Mouse (Mus musculus): ENCODE measurements around the gene Herpud2. TPM values are rescaled to one million over a fixed set of nuclear protein-coding genes. Genes with fewer than 3 reads are reported as not detected.

The Herpud2 gene
- total and polyA plus RNA-seq, 3 experiments, result 4.2 to 16.2 (median 8.3) TPM

- H3K4me1 ChIP-seq (ENCODE audit: control insufficient read depth in 1 of 2, insufficient read depth in 2 of 2), result peaks cover 6 to 25% of the 10 kb centered on the region in 2 experiments
- no peaks in the 10 kb centered on the region for H3K79me2 ChIP-seq (replicated peaks; ENCODE audit: control insufficient read depth, extremely low read depth, insufficient read depth, poor library complexity, severe bottlenecking)
- no peak overlapping the region for H3K9ac ChIP-seq (ENCODE audit: insufficient read depth, low read depth)
- H3K27me3 ChIP-seq (replicated peaks), result no peaks in the 10 kb centered on the region
- no peaks in the 10 kb centered on the region for H3K36me3 ChIP-seq (replicated peaks in 1 of 2; ENCODE audit: control insufficient read depth in 1 of 2, insufficient read depth in 1 of 2, low read length in 1 of 2)
- no peak for DNase-seq (ENCODE audit: extremely low read depth)
- no peak overlapping the region for H3K4me3 ChIP-seq (replicated peaks in 1 of 3; ENCODE audit: low read depth in 2 of 3, low read length in 2 of 3, poor library complexity in 1 of 3)
- dilution Hi-C loops (cut with MboI; ENCODE audit: extremely low pct_ligation_motif_present, extremely low pct_unique_long_range_greater_than_20kb, low sequenced_read_pairs), result no loop called here
- H3K27ac ChIP-seq (ENCODE audit: insufficient read depth, low read depth), result no peak overlapping the region
- no peak overlapping the region for H3K4me2 ChIP-seq (ENCODE audit: insufficient read depth, low read depth, poor library complexity, severe bottlenecking)
- TF ChIP-seq TCF12 (IDR thresholded peaks at IDR 0.05; ENCODE audit: low read depth, low read length) (no peak), KAT2A (IDR thresholded peaks at IDR 0.05; ENCODE audit: insufficient replicate concordance, low read length) (no peak), POLR2AphosphoS2 (IDR thresholded peaks at IDR 0.05; ENCODE audit: low read depth, low read length) (no peak), USF2 (conservative IDR thresholded peaks at IDR 0.05; ENCODE audit: low read depth, low read length) (no peak), EP300 (IDR thresholded peaks at IDR 0.05; ENCODE audit: low read length) (no peak), ZMIZ1 (IDR thresholded peaks at IDR 0.05; ENCODE audit: low read depth, low read length) (no peak), ETS1 (conservative IDR thresholded peaks at IDR 0.05; ENCODE audit: low read depth, low read length) (no peak), MYC (IDR thresholded peaks at IDR 0.05; ENCODE audit: low read depth, low read length) (no peak), MAZ (IDR thresholded peaks at IDR 0.05; ENCODE audit: low read depth, low read length) (no peak), TBP (conservative IDR thresholded peaks at IDR 0.05; ENCODE audit: low read depth, low read length) (no peak), POLR2A (IDR thresholded peaks at IDR 0.05; ENCODE audit: low read depth, low read length) (no peak), ZNF384 (IDR thresholded peaks at IDR 0.05; ENCODE audit: low read depth, low read length) (no peak)
- no peaks in the 10 kb centered on the region for H3K9me3 ChIP-seq (replicated peaks; ENCODE audit: low read length)
- in situ Hi-C loops (cut with MboI; ENCODE audit: low pct_ligation_motif_present, low pct_unique_long_range_greater_than_20kb, low sequenced_read_pairs), result no loop called here
Observed at GRCm38 (mm10) chr9:25075977-25076376, 75.6 kb downstream of the Herpud2 start.

DNA sequence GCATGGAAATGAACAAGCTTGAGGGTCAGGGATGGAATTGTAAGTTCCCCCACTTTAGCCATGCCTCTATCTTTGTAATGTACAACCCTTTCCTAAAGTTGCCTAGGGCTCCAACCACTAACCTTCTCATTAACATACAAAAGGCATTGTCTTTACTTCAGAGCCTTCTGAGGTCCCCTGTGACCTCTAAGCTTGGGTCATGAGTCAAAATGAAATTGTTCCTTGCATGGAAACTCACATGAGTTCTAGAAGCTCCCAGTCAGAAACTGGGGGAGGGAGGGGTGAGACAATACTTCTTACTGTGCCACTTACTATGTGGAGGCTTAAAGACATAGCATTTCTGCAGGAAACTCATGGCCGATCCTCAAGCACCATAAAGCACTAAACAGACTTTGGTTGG is 79.0 kb downstream of the Herpud2 start:
- Histone ChIP-seq H3K4me3 (replicated peaks in 1 of 3; ENCODE audit: low read depth in 2 of 3, low read length in 2 of 3, poor library complexity in 1 of 3) (no peak overlapping the region), H3K79me2 (replicated peaks; ENCODE audit: control insufficient read depth, extremely low read depth, insufficient read depth, poor library complexity, severe bottlenecking) (no peaks in the 10 kb centered on the region), H3K27me3 (replicated peaks) (no peaks in the 10 kb centered on the region), H3K9me3 (replicated peaks; ENCODE audit: low read length) (no peaks in the 10 kb centered on the region), H3K4me1 (ENCODE audit: control insufficient read depth in 1 of 2, insufficient read depth in 2 of 2) (peaks cover 6 to 25% of the 10 kb centered on the region in 2 experiments), H3K36me3 (replicated peaks in 1 of 2; ENCODE audit: control insufficient read depth in 1 of 2, insufficient read depth in 1 of 2, low read length in 1 of 2) (no peaks in the 10 kb centered on the region), H3K27ac (ENCODE audit: insufficient read depth, low read depth) (no peak overlapping the region), H3K9ac (ENCODE audit: insufficient read depth, low read depth) (no peak overlapping the region), H3K4me2 (ENCODE audit: insufficient read depth, low read depth, poor library complexity, severe bottlenecking) (no peak overlapping the region)
- dilution Hi-C loops (cut with MboI; ENCODE audit: extremely low pct_ligation_motif_present, extremely low pct_unique_long_range_greater_than_20kb, low sequenced_read_pairs) (no loop called here), in situ Hi-C loops (cut with MboI; ENCODE audit: low pct_ligation_motif_present, low pct_unique_long_range_greater_than_20kb, low sequenced_read_pairs) (no loop called here)
- TF ChIP-seq RAD21 (IDR thresholded peaks at IDR 0.05; ENCODE audit: low read depth, low read length) (no peak), MAFK (IDR thresholded peaks at IDR 0.05; ENCODE audit: insufficient replicate concordance, low read length) (peak; percentile 63; the same call in 1 of the 2 replicates), JUN (IDR thresholded peaks at IDR 0.05; ENCODE audit: insufficient read depth, low read depth, low read length) (peak; percentile 84), ZC3H11A (IDR thresholded peaks at IDR 0.05; ENCODE audit: low read depth, low read length) (no peak), TBP (conservative IDR thresholded peaks at IDR 0.05; ENCODE audit: low read depth, low read length) (no peak), MAZ (IDR thresholded peaks at IDR 0.05; ENCODE audit: low read depth, low read length) (peak; percentile 34; the same call in 1 of the 2 replicates), E2F4 (IDR thresholded peaks at IDR 0.05; ENCODE audit: insufficient replicate concordance, low read depth, low read length) (no peak), HCFC1 (IDR thresholded peaks at IDR 0.05; ENCODE audit: low read depth, low read length) (no peak), IRF4 (IDR thresholded peaks at IDR 0.05; ENCODE audit: low read depth, low read length) (peak; percentile 92), ELF1 (IDR thresholded peaks at IDR 0.05; ENCODE audit: low read depth, low read length) (no peak), GABPA (IDR thresholded peaks at IDR 0.05; ENCODE audit: insufficient replicate concordance, low read depth, low read length) (no peak), KAT2A (IDR thresholded peaks at IDR 0.05; ENCODE audit: insufficient replicate concordance, low read length) (0 out of 2 replicates have a peak, but pooled peaks have one; percentile 62), CHD2 (IDR thresholded peaks at IDR 0.05; ENCODE audit: low read length) (peak; percentile 66; the same call in 1 of the 2 replicates), TCF12 (IDR thresholded peaks at IDR 0.05; ENCODE audit: low read depth, low read length) (peak; percentile 56; the same call in 1 of the 2 replicates), PAX5 (IDR thresholded peaks at IDR 0.05; ENCODE audit: low read length) (no peak), POLR2AphosphoS2 (IDR thresholded peaks at IDR 0.05; ENCODE audit: low read depth, low read length) (no peak), NELFE (IDR thresholded peaks at IDR 0.05; ENCODE audit: low read depth, low read length) (no peak), BHLHE40 (IDR thresholded peaks at IDR 0.05; ENCODE audit: low read depth, low read length) (peak; percentile 94), POLR2A (IDR thresholded peaks at IDR 0.05; ENCODE audit: low read depth, low read length) (no peak), MYC (IDR thresholded peaks at IDR 0.05; ENCODE audit: low read depth, low read length) (no peak), ETS1 (conservative IDR thresholded peaks at IDR 0.05; ENCODE audit: low read depth, low read length) (peak; percentile 82), ZNF384 (IDR thresholded peaks at IDR 0.05; ENCODE audit: low read depth, low read length) (no peak), EP300 (IDR thresholded peaks at IDR 0.05; ENCODE audit: low read length) (peak; percentile 96), RCOR1 (conservative IDR thresholded peaks at IDR 0.05; ENCODE audit: low read depth, low read length) (peak; percentile 69; the same call in 1 of the 2 replicates), CTCF (conservative IDR thresholded peaks at IDR 0.05 in 1 of 2, IDR thresholded peaks at IDR 0.05 in 1 of 2; ENCODE audit: low read depth in 2 of 2, low read length in 2 of 2) (no peak), USF2 (conservative IDR thresholded peaks at IDR 0.05; ENCODE audit: low read depth, low read length) (no peak), UBTF (IDR thresholded peaks at IDR 0.05; ENCODE audit: low read depth, low read length) (no peak), JUND (conservative IDR thresholded peaks at IDR 0.05; ENCODE audit: low read depth, low read length) (peak; percentile 93), MEF2A (IDR thresholded peaks at IDR 0.05; ENCODE audit: borderline replicate concordance, low read depth, low read length) (peak; percentile 72; the same call in 1 of the 2 replicates)
- DNase-seq (ENCODE audit: extremely low read depth), result peak; percentile 80
